Mouse (Mus musculus) liver, postnatal 0 days (tissue): ENCODE measurements around the gene Ifne.

Experiments used
- CTCF ChIP-seq: sonication (generic); IDR thresholded peaks from 2 replicates; pipeline ENCODE4 v1.5.1; 2016; ENCODE audit warnings: antibody characterized with exemption, low read depth
- EP300 ChIP-seq: IDR thresholded peaks from 2 replicates; pipeline ENCODE4 v1.6.1; 2016; ENCODE audit warnings: antibody characterized with exemption, low read depth, mild to moderate bottlenecking

GRCm38 (mm10) chr4:88876520-88876919 lies 3.5 kb downstream of the Ifne start:
- peak; percentile 24; the same call in 1 of the 2 replicates for TF ChIP-seq CTCF
- no peak for TF ChIP-seq EP300
